Mouse (Mus musculus) intestine, embryonic 14.5 days (tissue): ENCODE measurements around the gene Rnf41. TPM values are rescaled to one million over a fixed set of nuclear protein-coding genes. Genes with fewer than 3 reads are reported as not detected.

Experiments used
- ATAC-seq: fragments of 200-750 bp; cut with Nextera tagmentation; replicated peaks from 2 replicates; pipeline ENCODE4 v1.8.0; 2017; ENCODE audit warnings: low read depth, moderate number of reproducible peaks, moderate TSS enrichment, moderate library complexity; ENCODE audit not compliant: low FRiP score, low TSS enrichment
- DNase-seq: peaks from one replicate; pipeline ENCODE4 v3.0.0-alpha.2; 2018; ENCODE audit warnings: low spot score
- H3K27ac ChIP-seq: fragments of 300-500 bp; sonication (generic); 2 replicates; pipeline ENCODE4 v1.5.1; 2014; ENCODE audit warnings: low read depth, mild to moderate bottlenecking, control low read depth
- H3K27me3 ChIP-seq: fragments of 300-500 bp; sonication (generic); replicated peaks from 2 replicates; pipeline ENCODE4 v1.6.1; 2014; ENCODE audit warnings: low read length, control low read depth; ENCODE audit not compliant: control insufficient read depth, insufficient read depth
- H3K36me3 ChIP-seq: fragments of 300-500 bp; sonication (generic); 2 replicates; pipeline ENCODE4 v1.6.1; 2014; ENCODE audit warnings: low read length, control low read depth; ENCODE audit not compliant: control insufficient read depth, insufficient read depth
- H3K4me1 ChIP-seq: fragments of 300-500 bp; sonication (generic); replicated peaks from 2 replicates; pipeline ENCODE4 v1.6.1; 2014; ENCODE audit warnings: low read length, control low read depth, mixed read lengths; ENCODE audit not compliant: control insufficient read depth, insufficient read depth
- H3K4me2 ChIP-seq: fragments of 300-500 bp; sonication (generic); 2 replicates; pipeline ENCODE4 v1.6.1; 2014; ENCODE audit warnings: low read length
- H3K4me3 ChIP-seq: fragments of 300-500 bp; sonication (generic); 2 replicates; pipeline ENCODE4 v1.5.1; 2014; ENCODE audit warnings: low read depth, low read length, control low read depth, mixed read lengths
- H3K9ac ChIP-seq: fragments of 300-500 bp; sonication (generic); 2 replicates; pipeline ENCODE4 v1.6.1; 2014; ENCODE audit warnings: mild to moderate bottlenecking, low read length
- H3K9me3 ChIP-seq: fragments of 300-500 bp; sonication (generic); 2 replicates; pipeline ENCODE4 v1.6.1; 2016; ENCODE audit warnings: low read length, control low read depth; ENCODE audit not compliant: control insufficient read depth
- WGBS: fragments of 180-500 bp; shearing (Covaris S2); extraction: QIAGEN DNeasy Blood & Tissue Kit; methylation state at CpG from one replicate; pipeline ENCODE4 v1.1.7; 2014; 5-methylcytosine and 5-hydroxymethylcytosine counted together
- polyA plus RNA-seq: library from polyadenylated mRNA; unstranded; fragments of >200 nt; fragmentation: Nextera tagmentation; extraction: Ambion mirVana; gene quantifications from 2 replicates; pipeline ENCODE4 v1.2.1, GENCODE M21; 2014

The Rnf41 gene
- polyA plus RNA-seq, 1 experiment from 2014 or later = 30.5 TPM

GRCm38 (mm10) chr10:128378462-128378861 lies 33.0 kb upstream of the Rnf41 start:
- Histone ChIP-seq H3K4me3 (no peak overlapping the region), H3K4me2 (peak overlapping the region; percentile 82), H3K4me1 (peaks cover 24% of the 10 kb centered on the region), H3K9ac (peak overlapping the region; percentile 94; the same call in 1 of the 2 replicates), H3K27me3 (no peaks in the 10 kb centered on the region), H3K36me3 (peaks cover 51% of the 10 kb centered on the region), H3K27ac (no peak overlapping the region), H3K9me3 (no peaks in the 10 kb centered on the region)
- DNase-seq = no peak
- ATAC-seq = no peak
- 77% methylated on average over 3 of the region's 3 CpGs for WGBS

DNA sequence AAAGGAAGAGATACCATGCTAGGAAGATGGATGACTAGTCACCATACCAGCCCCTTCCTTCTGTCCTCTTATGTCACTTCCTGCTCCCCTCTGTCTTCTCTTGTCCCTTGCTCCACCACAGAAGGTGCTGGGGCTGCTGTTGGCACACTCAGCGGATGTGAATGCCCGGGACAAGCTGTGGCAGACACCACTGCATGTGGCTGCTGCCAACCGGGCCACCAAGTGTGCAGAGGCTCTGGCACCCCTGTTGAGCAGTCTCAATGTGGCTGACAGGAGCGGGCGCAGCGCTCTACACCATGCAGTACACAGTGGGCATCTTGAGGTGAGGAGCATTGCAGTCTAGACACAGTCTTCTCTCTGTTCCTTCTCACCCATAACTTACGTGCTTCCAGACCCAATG lies 32.2 kb upstream of the Rnf41 start:
- peaks cover 24% of the 10 kb centered on the region for H3K4me1 ChIP-seq
- H3K9ac ChIP-seq = no peak overlapping the region
- H3K4me3 ChIP-seq = no peak overlapping the region
- ATAC-seq (no peak), DNase-seq (no peak)
- no peak overlapping the region for H3K27ac ChIP-seq
- no peak overlapping the region for H3K4me2 ChIP-seq
- 93% methylated on average over 7 of the region's 7 CpGs for WGBS
- H3K36me3 ChIP-seq = peaks cover 59% of the 10 kb centered on the region
- no peaks in the 10 kb centered on the region for H3K9me3 ChIP-seq
- H3K27me3 ChIP-seq = no peaks in the 10 kb centered on the region

- H3K27ac ChIP-seq = no peak overlapping the region
- H3K36me3 ChIP-seq = peaks cover 72% of the 10 kb centered on the region
- H3K27me3 ChIP-seq = no peaks in the 10 kb centered on the region
- DNase-seq = no peak
- H3K9me3 ChIP-seq = no peaks in the 10 kb centered on the region
- H3K4me1 ChIP-seq = peaks cover 24% of the 10 kb centered on the region
- ATAC-seq = no peak
- no peak overlapping the region for H3K4me2 ChIP-seq
- no peak overlapping the region for H3K9ac ChIP-seq
- 88% methylated on average over 5 of the region's 5 CpGs for WGBS
- H3K4me3 ChIP-seq = no peak overlapping the region
These were observed 30.9 kb upstream of the Rnf41 start for GRCm38 (mm10) chr10:128380565-128380964.

DNA sequence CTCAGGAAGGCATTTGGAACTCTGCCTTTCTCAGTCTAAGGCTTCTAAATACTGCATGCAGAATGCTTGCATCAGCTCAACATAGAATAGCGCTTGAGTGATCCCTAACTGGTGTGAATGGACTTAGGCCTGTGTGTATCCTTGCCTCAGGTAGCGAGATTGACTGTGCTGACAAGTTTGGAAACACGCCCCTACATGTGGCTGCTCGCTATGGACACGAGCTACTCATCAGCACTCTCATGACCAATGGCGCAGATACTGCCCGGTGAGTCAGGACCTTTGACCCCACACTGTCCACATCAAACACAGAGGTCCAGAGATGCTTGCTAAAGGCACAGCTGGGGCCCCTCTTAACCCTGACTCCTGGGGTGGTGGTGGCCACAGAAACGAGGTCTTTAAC lies 29.0 kb upstream of the Rnf41 start:
- no peak overlapping the region for H3K27ac ChIP-seq
- no peak overlapping the region for H3K4me3 ChIP-seq
- no peaks in the 10 kb centered on the region for H3K9me3 ChIP-seq
- 88% methylated on average over 8 of the region's 8 CpGs for WGBS
- no peak for DNase-seq
- peaks cover 15% of the 10 kb centered on the region for H3K4me1 ChIP-seq
- H3K27me3 ChIP-seq = no peaks in the 10 kb centered on the region
- no peak for ATAC-seq
- H3K36me3 ChIP-seq = peaks cover 92% of the 10 kb centered on the region
- no peak overlapping the region for H3K9ac ChIP-seq
- H3K4me2 ChIP-seq = no peak overlapping the region

DNA sequence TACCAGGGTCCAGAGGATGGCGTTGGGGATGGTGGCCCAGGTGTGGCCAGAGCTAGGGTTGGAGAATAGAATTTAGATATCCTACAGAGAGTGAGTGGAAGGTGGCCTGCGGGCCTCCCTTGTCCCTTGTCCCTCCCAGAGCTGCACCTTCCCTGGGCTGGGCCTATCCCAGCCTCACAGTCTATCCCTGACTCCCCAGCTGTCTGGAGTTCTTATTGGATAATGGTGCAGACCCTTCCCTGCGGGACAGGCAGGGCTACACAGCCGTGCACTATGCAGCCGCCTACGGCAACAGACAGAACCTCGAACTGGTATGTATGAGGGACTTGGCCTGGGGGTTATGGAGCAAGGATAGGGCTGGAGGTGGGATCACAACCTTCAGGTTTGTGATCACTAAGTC lies 25.6 kb upstream of the Rnf41 start:
- H3K4me2 ChIP-seq = no peak overlapping the region
- DNase-seq = no peak
- H3K4me3 ChIP-seq = no peak overlapping the region
- H3K4me1 ChIP-seq = no peaks in the 10 kb centered on the region
- no peak for ATAC-seq
- H3K36me3 ChIP-seq = peaks cover 98% of the 10 kb centered on the region
- WGBS = 94% methylated on average over 7 of the region's 7 CpGs
- no peaks in the 10 kb centered on the region for H3K27me3 ChIP-seq
- no peak overlapping the region for H3K27ac ChIP-seq
- H3K9me3 ChIP-seq = no peaks in the 10 kb centered on the region
- H3K9ac ChIP-seq = no peak overlapping the region

- Histone ChIP-seq H3K27ac (no peak overlapping the region), H3K9me3 (no peaks in the 10 kb centered on the region), H3K4me2 (no peak overlapping the region), H3K4me1 (no peaks in the 10 kb centered on the region), H3K9ac (no peak overlapping the region), H3K4me3 (no peak overlapping the region), H3K27me3 (no peaks in the 10 kb centered on the region), H3K36me3 (peaks cover 99% of the 10 kb centered on the region)
- no peak for ATAC-seq
- WGBS = 92% methylated on average over 14 of the region's 14 CpGs
- no peak for DNase-seq
These were observed 22.5 kb upstream of the Rnf41 start for GRCm38 (mm10) chr10:128388941-128389340.

DNA sequence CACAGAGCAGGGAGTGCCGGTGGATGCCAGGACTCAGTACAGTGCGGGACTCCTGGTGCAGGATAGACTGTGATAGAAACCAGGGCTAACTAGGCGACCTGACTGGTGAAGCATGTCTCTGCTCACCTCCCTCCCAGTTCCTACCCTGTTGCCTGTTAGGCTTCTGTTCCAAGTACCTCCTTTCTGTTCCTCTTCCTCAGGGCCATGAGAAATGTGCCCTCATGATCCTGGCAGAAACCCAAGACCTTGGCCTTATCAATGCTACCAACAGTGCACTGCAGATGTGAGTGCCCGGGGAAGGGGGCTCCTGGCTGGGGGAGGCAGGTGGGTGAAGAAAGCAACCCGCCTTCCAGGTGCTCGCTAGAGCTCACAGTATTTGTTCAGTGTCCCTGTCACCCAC lies 21.9 kb upstream of the Rnf41 start:
- H3K9ac ChIP-seq = no peak overlapping the region
- 83% methylated on average over 6 of the region's 6 CpGs for WGBS
- no peak overlapping the region for H3K27ac ChIP-seq
- H3K27me3 ChIP-seq = no peaks in the 10 kb centered on the region
- no peak overlapping the region for H3K4me2 ChIP-seq
- H3K36me3 ChIP-seq = peaks cover 98% of the 10 kb centered on the region
- no peaks in the 10 kb centered on the region for H3K4me1 ChIP-seq
- H3K9me3 ChIP-seq = no peaks in the 10 kb centered on the region
- no peak overlapping the region for H3K4me3 ChIP-seq
- ATAC-seq = no peak
- no peak for DNase-seq

- Histone ChIP-seq H3K27ac (no peak overlapping the region), H3K9me3 (no peaks in the 10 kb centered on the region), H3K27me3 (no peaks in the 10 kb centered on the region), H3K4me2 (no peak overlapping the region), H3K9ac (no peak overlapping the region), H3K36me3 (peaks cover 96% of the 10 kb centered on the region), H3K4me1 (no peaks in the 10 kb centered on the region), H3K4me3 (no peak overlapping the region)
- 89% methylated on average over 12 of the region's 12 CpGs for WGBS
- no peak for DNase-seq
- ATAC-seq = no peak
These were observed 21.1 kb upstream of the Rnf41 start for GRCm38 (mm10) chr10:128390366-128390765.

DNA sequence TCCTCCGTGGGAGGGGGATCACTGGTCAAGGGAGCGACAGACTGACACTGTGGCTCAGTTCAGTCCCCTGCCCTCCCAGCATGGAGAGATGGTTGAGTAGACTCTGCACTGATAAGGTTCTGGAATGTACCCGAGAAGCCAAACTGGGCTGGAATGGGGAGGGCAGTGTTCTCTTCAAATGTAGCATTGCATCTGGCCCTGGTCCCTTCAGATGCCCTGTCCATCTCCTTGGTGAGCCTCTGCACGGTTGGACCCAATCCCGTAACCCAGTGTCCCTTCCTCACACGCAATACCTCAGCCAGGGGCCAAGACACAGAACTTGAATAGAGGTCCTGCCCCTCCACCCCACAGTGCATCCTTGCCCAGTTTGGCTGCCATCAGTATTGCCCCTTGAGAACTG lies 19.6 kb upstream of the Rnf41 start:
- no peak overlapping the region for H3K27ac ChIP-seq
- H3K36me3 ChIP-seq = peaks cover 93% of the 10 kb centered on the region
- ATAC-seq = no peak
- H3K9me3 ChIP-seq = no peaks in the 10 kb centered on the region
- H3K4me1 ChIP-seq = no peaks in the 10 kb centered on the region
- no peaks in the 10 kb centered on the region for H3K27me3 ChIP-seq
- H3K4me2 ChIP-seq = no peak overlapping the region
- H3K4me3 ChIP-seq = no peak overlapping the region
- no peak overlapping the region for H3K9ac ChIP-seq
- 81% methylated on average over 6 of the region's 6 CpGs for WGBS
- no peak for DNase-seq
